Mouse (Mus musculus) neural tube, embryonic 12.5 days (tissue): Measurements from ENCODE around the gene Trpm3. TPM values are rescaled to one million over a fixed set of nuclear protein-coding genes. Genes with fewer than 3 reads are reported as not detected.
A peak's percentile ranks its signal among the peaks of the same experiment; 100 is the strongest.

Experiments
- ATAC-seq: fragments of 200-750 bp; cut with Nextera tagmentation; 2 replicates; pipeline ENCODE4 v1.8.0; 2017; ENCODE audit warnings: low read depth, mild to moderate bottlenecking, moderate TSS enrichment, moderate library complexity; ENCODE audit not compliant: low FRiP score
- H3K27ac ChIP-seq: fragments of 300-500 bp; sonication (generic); 2 replicates; pipeline ENCODE4 v1.5.1; 2016
- H3K27me3 ChIP-seq: fragments of 300-500 bp; sonication (generic); replicated peaks from 2 replicates; pipeline ENCODE4 v1.6.1; 2016; ENCODE audit warnings: mild to moderate bottlenecking
- H3K36me3 ChIP-seq: fragments of 300-500 bp; sonication (generic); 2 replicates; pipeline ENCODE4 v1.6.1; 2016; ENCODE audit warnings: mild to moderate bottlenecking
- H3K4me1 ChIP-seq: fragments of 300-500 bp; sonication (generic); 2 replicates; pipeline ENCODE4 v1.6.1; 2016
- H3K4me2 ChIP-seq: fragments of 300-500 bp; sonication (generic); replicated peaks from 2 replicates; pipeline ENCODE4 v1.6.1; 2016; ENCODE audit warnings: mild to moderate bottlenecking
- H3K4me3 ChIP-seq: fragments of 300-500 bp; sonication (generic); 2 replicates; pipeline ENCODE4 v1.5.1; 2016
- H3K9ac ChIP-seq: fragments of 300-500 bp; sonication (generic); 2 replicates; pipeline ENCODE4 v1.6.1; 2016; ENCODE audit warnings: mild to moderate bottlenecking
- H3K9me3 ChIP-seq: fragments of 300-500 bp; sonication (generic); 2 replicates; pipeline ENCODE4 v1.6.1; 2016; ENCODE audit warnings: mild to moderate bottlenecking
- WGBS: fragments of 180-500 bp; shearing (Covaris S2); methylation state at CpG from one replicate; pipeline ENCODE4 v1.1.7; 2016; 5-methylcytosine and 5-hydroxymethylcytosine counted together
- polyA plus RNA-seq: library from polyadenylated mRNA; unstranded; fragments of >200 nt; fragmentation: Nextera tagmentation; extraction: Ambion mirVana; gene quantifications from 2 replicates; pipeline ENCODE4 v1.2.1, GENCODE M21; 2016

The Trpm3 gene
- polyA plus RNA-seq, 1 experiment from 2014 or later, result 2.1 TPM

DNA sequence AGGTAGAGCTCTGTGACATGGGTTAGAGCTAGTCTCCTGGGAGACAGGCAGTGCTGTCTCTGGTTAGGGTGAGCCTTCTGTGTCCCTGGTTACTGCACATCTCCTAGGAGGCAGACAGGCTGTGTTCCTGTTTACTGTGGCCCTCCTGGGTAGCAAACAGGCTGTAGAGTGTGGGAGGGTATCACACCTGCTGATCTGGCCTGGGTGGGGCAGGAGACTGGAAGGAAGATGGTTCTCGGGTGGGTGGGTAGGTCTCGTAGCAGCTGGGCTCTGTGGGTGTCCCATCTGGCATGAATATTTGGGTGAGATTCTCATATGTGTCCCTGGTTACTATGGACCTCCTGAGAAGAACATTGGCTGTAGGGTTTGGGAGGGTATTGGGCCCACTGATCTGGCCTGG, 658.1 kb downstream of the Trpm3 start:
- 85% methylated on average over 2 of the region's 2 CpGs for WGBS
- no peak overlapping the region for H3K4me2 ChIP-seq

DNA sequence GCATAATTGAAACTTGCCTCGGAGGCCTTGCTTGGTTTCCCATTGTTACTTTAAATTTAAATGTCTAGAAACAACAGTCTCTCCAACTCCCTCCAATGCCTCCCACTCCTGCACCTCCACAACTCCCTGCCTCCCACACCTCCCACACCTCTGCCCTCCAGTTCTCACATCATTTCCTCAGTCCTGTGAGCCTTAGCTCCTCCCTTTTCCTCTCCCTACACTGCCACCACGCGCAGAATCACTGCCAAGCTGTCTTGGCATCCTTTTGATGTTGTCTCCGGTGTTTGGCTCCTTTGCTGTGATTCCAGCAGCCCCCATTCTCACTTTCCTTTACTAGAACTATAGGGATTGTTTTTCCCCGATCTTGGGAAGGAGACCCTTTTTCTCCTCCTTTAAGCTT, 661.6 kb downstream of the Trpm3 start:
- Histone ChIP-seq H3K4me2 (no peak overlapping the region), H3K9me3 (no peaks in the 10 kb centered on the region), H3K9ac (no peak overlapping the region), H3K27me3 (no peaks in the 10 kb centered on the region), H3K36me3 (no peaks in the 10 kb centered on the region), H3K27ac (no peak overlapping the region), H3K4me3 (no peak overlapping the region), H3K4me1 (no peaks in the 10 kb centered on the region)
- 42% methylated on average over 5 of the region's 5 CpGs for WGBS
- no peak for ATAC-seq

More for the DNA sequence above, 658.1 kb downstream of the Trpm3 start:
- ATAC-seq, result no peak
- Histone ChIP-seq H3K4me1 (no peaks in the 10 kb centered on the region), H3K4me3 (no peak overlapping the region), H3K27me3 (no peaks in the 10 kb centered on the region), H3K27ac (no peak overlapping the region), H3K36me3 (no peaks in the 10 kb centered on the region), H3K9me3 (no peaks in the 10 kb centered on the region), H3K9ac (no peak overlapping the region)

DNA sequence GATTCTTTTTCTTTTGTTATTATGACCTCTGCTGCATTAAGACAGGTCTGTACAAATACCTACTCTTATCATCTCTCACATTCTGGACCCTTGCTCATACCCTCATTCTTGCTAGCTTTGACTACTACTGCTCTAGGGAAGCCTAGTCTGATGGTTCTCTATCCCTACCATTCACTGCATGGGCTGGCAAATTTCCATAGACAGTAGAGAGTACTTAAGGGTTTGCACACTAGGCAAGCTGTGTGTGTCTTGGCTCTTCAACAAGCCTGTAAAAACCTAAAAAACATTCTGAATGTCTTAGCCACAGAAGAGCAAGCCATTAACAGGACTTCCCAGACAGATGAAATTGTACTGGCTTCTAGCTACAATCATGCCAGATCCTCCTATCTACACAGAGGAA, 664.5 kb downstream of the Trpm3 start:
- Histone ChIP-seq H3K27ac (no peak overlapping the region), H3K4me1 (no peaks in the 10 kb centered on the region), H3K27me3 (no peaks in the 10 kb centered on the region), H3K9ac (no peak overlapping the region), H3K9me3 (no peaks in the 10 kb centered on the region), H3K4me2 (no peak overlapping the region), H3K36me3 (no peaks in the 10 kb centered on the region), H3K4me3 (no peak overlapping the region)
- ATAC-seq, result no peak

DNA sequence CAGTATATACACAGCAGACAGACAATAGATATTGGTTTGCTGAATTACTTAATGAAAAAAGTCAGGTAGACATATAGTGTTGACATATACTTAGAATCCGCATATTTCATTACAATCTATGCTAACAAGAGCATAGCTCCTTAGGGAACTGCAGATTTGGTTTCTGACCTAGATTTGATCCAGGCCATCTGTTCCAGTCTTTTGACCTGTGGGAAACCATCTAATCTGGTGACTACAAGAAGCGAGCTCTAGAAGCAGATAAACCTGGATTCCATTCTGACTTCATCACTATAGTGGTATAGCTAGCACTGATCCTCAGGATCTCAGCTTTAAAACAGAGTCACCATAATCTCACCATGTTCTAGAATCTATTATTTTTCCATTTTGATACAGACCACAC, 665.5 kb downstream of the Trpm3 start:
- no peak overlapping the region for H3K27ac ChIP-seq
- no peaks in the 10 kb centered on the region for H3K27me3 ChIP-seq
- H3K4me3 ChIP-seq, result no peak overlapping the region
- no peak for ATAC-seq
- no peak overlapping the region for H3K4me2 ChIP-seq
- H3K9me3 ChIP-seq, result no peaks in the 10 kb centered on the region
- no peaks in the 10 kb centered on the region for H3K36me3 ChIP-seq
- H3K9ac ChIP-seq, result no peak overlapping the region
- H3K4me1 ChIP-seq, result no peaks in the 10 kb centered on the region
- WGBS, result 91% methylated on average over 2 of the region's 2 CpGs

DNA sequence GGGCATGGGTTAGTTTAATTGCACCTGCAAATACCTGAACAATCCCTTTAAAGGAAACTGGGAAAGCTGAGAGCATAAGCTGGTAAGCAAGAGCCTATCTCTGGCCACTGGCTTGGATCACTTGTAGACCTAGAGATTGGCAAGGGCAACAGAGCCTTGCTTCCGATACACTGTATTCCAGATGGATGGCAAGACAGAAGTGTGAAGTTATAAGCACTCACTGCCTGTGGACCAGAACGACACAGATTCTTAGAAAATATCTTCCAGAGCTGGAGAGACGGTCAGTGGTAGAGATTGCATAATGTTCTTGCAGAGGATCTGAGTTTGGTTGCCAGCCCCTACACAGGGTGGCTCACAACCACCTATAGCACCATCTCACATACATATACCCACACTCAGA, 671.4 kb downstream of the Trpm3 start:
- Histone ChIP-seq H3K4me1 (no peaks in the 10 kb centered on the region), H3K36me3 (no peaks in the 10 kb centered on the region), H3K4me2 (no peak overlapping the region), H3K4me3 (no peak overlapping the region), H3K27ac (no peak overlapping the region), H3K9me3 (peaks cover 3% of the 10 kb centered on the region; the same call in 1 of the 2 replicates), H3K9ac (no peak overlapping the region), H3K27me3 (no peaks in the 10 kb centered on the region)
- no peak for ATAC-seq
- WGBS, result 92% methylated on average over 3 of the region's 3 CpGs

DNA sequence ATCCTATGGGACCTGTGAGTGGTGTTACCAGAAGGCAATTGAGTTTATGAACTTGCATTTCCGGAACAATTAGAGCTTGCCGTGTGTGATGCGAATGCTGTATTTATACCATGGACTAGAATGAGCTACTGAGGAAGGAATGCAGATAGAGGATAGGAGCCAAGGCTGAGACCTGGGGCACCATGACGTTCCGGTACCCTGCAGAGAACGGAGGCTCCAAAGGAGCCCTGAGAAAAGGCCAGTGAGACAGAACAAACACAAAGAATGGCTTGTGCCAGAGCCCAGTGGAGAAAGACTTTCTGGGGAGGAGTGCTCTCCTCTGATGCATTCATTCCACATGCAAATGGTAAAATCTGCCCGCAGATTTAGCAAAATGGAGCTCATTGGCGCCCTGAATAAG, 682.9 kb downstream of the Trpm3 start:
- WGBS, result 71% methylated on average over 8 of the region's 8 CpGs
- Histone ChIP-seq H3K9me3 (no peaks in the 10 kb centered on the region), H3K9ac (no peak overlapping the region), H3K4me2 (no peak overlapping the region), H3K4me3 (no peak overlapping the region), H3K4me1 (peaks cover 6% of the 10 kb centered on the region; the same call in 1 of the 2 replicates), H3K27ac (no peak overlapping the region), H3K36me3 (no peaks in the 10 kb centered on the region), H3K27me3 (no peaks in the 10 kb centered on the region)
- ATAC-seq, result no peak

DNA sequence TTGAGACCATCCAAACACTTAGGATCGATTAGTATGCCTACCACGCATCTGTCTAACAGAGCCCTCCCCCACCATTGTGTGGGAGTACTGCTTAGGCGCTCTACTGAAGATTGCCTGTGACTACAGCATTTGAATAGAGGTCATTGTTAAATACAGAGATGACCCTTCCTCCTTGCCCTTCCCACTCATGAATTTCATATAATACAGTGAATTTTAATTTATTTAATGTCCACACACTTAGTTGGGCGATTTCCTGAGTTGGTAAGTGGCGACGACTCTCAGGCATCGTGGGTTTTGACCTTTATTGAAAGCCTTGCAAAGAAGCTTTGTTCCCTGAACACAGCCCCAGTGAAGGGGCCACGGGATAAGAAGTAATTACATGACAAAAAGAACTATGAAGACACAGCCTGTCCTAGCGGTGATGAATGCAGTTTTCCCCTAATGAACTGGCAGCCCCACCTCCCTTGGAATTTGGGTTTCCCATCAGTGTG, 684.7 kb downstream of the Trpm3 start:
- Histone ChIP-seq H3K27ac (no peak overlapping the region), H3K4me3 (no peak overlapping the region), H3K9me3 (no peaks in the 10 kb centered on the region), H3K9ac (no peak overlapping the region), H3K36me3 (no peaks in the 10 kb centered on the region), H3K4me1 (peaks cover 6% of the 10 kb centered on the region; the same call in 1 of the 2 replicates), H3K27me3 (no peaks in the 10 kb centered on the region), H3K4me2 (peak overlapping the region; percentile 16)
- WGBS, result 23% methylated on average over 9 of the region's 9 CpGs
- peak; percentile 82 for ATAC-seq

DNA sequence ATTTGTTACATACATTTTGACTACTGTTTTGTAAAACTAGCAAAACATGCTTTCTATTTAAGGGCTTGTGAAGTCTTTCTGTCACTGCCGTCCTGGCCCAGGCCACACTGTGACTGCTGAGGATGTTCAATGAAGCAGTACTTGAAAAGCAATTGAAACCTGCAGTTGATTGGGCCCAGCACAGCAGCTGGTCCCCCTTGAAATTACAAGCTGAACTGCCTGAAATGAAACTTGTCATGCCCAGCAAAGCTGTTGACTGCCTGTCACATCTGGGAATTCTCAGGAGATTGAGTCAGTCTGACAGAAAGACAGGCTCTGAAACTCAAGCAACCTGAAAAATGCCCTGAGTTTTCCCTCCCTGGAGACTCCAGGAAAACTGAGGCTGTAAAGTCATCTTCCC, 687.0 kb downstream of the Trpm3 start:
- Histone ChIP-seq H3K4me1 (peaks cover 6% of the 10 kb centered on the region; the same call in 1 of the 2 replicates), H3K27me3 (no peaks in the 10 kb centered on the region), H3K9me3 (no peaks in the 10 kb centered on the region), H3K27ac (no peak overlapping the region), H3K4me2 (no peak overlapping the region), H3K36me3 (no peaks in the 10 kb centered on the region), H3K9ac (no peak overlapping the region), H3K4me3 (no peak overlapping the region)
- ATAC-seq, result peak; percentile 54; the same call in 1 of the 2 replicates
- WGBS, result 33% methylated on average over 1 of the region's 1 CpGs

DNA sequence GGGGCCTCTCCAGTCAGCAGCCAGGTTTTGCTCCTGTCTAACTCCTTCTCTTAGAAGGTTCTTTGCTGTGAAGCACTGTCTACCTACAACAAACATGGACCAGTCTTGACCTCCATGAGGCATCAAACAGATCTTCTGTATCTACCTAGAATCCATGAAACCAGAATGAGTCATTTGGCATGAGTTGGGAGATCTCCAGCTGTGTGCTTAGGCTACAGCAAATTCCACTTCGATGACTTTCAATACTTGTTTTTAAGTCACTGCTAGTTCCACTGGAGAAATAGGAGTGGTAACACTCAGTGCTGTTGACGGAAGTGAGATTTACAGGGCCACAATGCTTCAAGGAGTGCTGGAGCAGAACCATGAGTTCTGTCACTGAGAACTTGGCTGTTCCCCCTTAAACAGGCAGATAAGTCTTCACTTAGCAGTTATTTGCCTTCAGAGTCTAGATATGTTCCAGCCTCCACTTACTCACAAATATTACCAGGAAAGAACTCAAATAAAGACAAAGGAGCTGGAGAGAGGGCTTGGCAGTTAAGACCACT, 689.4 kb downstream of the Trpm3 start:
- Histone ChIP-seq H3K4me1 (peaks cover 6% of the 10 kb centered on the region; the same call in 1 of the 2 replicates), H3K36me3 (no peaks in the 10 kb centered on the region), H3K27ac (no peak overlapping the region), H3K4me3 (no peak overlapping the region), H3K4me2 (no peak overlapping the region), H3K9me3 (no peaks in the 10 kb centered on the region), H3K27me3 (no peaks in the 10 kb centered on the region), H3K9ac (no peak overlapping the region)
- ATAC-seq, result no peak
- WGBS, result 89% methylated on average over 2 of the region's 2 CpGs

DNA sequence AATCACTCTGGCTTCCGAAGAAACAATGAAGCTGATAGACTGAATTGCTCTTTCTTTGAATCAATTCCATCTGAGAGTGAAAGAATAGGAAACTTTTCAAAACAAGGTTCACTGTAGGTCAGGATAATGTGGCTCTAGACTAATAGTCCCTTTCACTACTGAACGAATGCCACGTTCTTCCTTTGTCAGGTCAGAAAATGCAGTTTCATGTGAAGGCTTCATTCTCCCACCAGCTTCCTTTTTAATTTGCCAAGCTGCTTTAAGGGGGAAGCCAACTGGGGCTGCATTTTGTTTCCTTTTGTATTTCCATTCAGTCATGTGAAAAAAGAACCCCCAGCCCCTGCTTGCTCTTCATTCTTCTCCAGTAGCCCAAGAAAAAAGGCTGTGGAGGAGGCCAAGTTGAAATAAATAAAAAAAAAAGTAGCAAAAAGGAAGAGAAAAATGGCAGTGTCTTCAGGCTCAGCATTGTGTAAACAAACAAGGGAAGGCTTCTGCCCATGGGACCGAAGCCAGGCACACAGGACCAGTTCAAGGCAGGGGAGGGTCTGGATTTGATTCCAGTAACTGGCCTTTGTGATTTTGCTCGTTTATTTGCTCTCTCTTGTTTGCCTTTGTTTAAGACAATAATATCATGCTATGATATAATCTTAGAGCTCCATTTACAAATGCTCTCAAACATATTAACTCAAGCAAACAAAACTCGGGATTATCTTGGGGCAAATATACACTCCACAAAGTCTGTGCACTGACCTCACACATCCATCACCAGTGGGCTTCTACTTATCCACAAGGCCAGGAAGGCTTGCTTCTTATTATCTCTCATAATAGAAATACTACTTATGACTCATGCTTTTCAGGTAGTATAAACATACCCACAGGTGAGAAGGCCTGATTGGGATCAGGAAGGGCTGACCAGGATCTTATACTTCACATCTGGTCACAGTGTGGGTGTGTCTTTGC, 702.5 kb downstream of the Trpm3 start:
- Histone ChIP-seq H3K9ac (no peak overlapping the region), H3K9me3 (no peaks in the 10 kb centered on the region), H3K36me3 (no peaks in the 10 kb centered on the region), H3K27me3 (peaks cover 2% of the 10 kb centered on the region; the same call in 1 of the 2 replicates), H3K4me3 (no peak overlapping the region), H3K4me2 (no peak overlapping the region), H3K27ac (no peak overlapping the region), H3K4me1 (no peaks in the 10 kb centered on the region)
- 39% methylated on average over 6 of the region's 6 CpGs for WGBS
- no peak for ATAC-seq

DNA sequence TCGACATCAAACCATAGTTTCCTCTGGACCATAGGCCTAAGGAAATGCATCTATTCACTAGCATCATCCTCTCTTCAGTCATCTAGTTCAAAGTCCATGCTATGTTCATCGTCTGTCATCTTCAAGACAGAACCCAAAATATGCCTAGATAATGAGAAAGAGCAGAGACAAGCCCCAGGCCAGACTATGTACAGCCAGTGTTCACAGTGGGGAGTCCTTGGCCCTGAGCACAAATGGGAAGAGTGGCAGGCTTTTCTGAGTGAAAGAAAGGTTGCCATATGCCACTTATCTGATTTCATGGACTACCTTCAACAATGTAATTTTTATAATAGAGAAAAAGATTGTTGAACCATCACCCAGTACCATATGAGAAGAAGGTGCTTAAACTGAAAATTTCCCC, 703.9 kb downstream of the Trpm3 start:
- no peaks in the 10 kb centered on the region for H3K36me3 ChIP-seq
- no peak overlapping the region for H3K9ac ChIP-seq
- 86% methylated on average over 2 of the region's 2 CpGs for WGBS
- H3K9me3 ChIP-seq, result no peaks in the 10 kb centered on the region
- 0 out of 2 replicates have a peak, but pooled peaks cover 6% of the 10 kb centered on the region for H3K4me1 ChIP-seq
- no peak overlapping the region for H3K4me3 ChIP-seq
- peaks cover 2% of the 10 kb centered on the region; the same call in 1 of the 2 replicates for H3K27me3 ChIP-seq
- H3K27ac ChIP-seq, result no peak overlapping the region
- no peak overlapping the region for H3K4me2 ChIP-seq
- no peak for ATAC-seq

DNA sequence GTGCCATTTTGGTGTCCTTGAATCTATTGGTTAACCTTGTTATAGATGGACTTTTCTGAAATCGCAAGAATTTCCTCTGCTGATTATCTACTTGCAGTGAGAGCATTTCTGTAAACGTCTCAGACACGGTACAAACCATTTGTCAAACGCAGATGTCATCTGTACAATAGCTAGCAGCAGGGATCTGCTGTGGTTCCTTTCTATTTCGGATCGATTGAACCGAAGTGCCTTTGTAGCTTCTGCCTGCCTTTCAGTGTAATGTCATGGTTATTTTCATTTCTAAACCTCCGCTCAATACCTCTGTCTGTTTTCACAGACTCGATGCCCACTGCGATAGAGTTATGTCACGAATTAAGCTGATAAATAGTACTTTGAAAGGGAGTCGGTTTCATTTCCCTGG, 708.9 kb downstream of the Trpm3 start:
- peak overlapping the region; percentile 37 for H3K4me2 ChIP-seq

More for the DNA sequence above, 708.9 kb downstream of the Trpm3 start:
- WGBS, result 27% methylated on average over 12 of the region's 12 CpGs
- H3K9ac ChIP-seq, result no peak overlapping the region
- H3K4me3 ChIP-seq, result no peak overlapping the region
- H3K27me3 ChIP-seq, result peaks cover 2% of the 10 kb centered on the region; the same call in 1 of the 2 replicates
- H3K27ac ChIP-seq, result no peak overlapping the region
- no peaks in the 10 kb centered on the region for H3K36me3 ChIP-seq
- H3K9me3 ChIP-seq, result no peaks in the 10 kb centered on the region
- peak; percentile 73 for ATAC-seq
- H3K4me1 ChIP-seq, result peaks cover 17% of the 10 kb centered on the region; the same call in 1 of the 2 replicates
